Mouse (Mus musculus) limb, embryonic 12.5 days (tissue): ENCODE measurements around the gene Gcnt4. TPM values are rescaled to one million over a fixed set of nuclear protein-coding genes. Genes with fewer than 3 reads are reported as not detected.

Experiments used
- ATAC-seq: fragments of 200-750 bp; cut with Nextera tagmentation; 2 replicates; pipeline ENCODE4 v1.8.0; 2017; ENCODE audit warnings: low read depth, moderate TSS enrichment; ENCODE audit not compliant: insufficient number of reproducible peaks, insufficient read depth, low FRiP score, low TSS enrichment
- H3K27ac ChIP-seq: fragments of 300-500 bp; sonication (generic); 2 replicates; pipeline ENCODE4 v1.5.1; 2016; ENCODE audit warnings: mild to moderate bottlenecking, moderate library complexity
- H3K27me3 ChIP-seq: fragments of 300-500 bp; sonication (generic); 2 replicates; pipeline ENCODE4 v1.6.1; 2016; ENCODE audit warnings: mild to moderate bottlenecking, moderate library complexity
- H3K36me3 ChIP-seq: fragments of 300-500 bp; sonication (generic); 2 replicates; pipeline ENCODE4 v1.6.1; 2016; ENCODE audit warnings: mild to moderate bottlenecking, moderate library complexity
- H3K4me1 ChIP-seq: fragments of 300-500 bp; sonication (generic); replicated peaks from 2 replicates; pipeline ENCODE4 v1.6.1; 2016
- H3K4me2 ChIP-seq: fragments of 300-500 bp; sonication (generic); 2 replicates; pipeline ENCODE4 v1.6.1; 2016; ENCODE audit warnings: mild to moderate bottlenecking, moderate library complexity
- H3K4me3 ChIP-seq: fragments of 300-500 bp; sonication (generic); replicated peaks from 2 replicates; pipeline ENCODE4 v1.5.1; 2016; ENCODE audit warnings: mild to moderate bottlenecking
- H3K9ac ChIP-seq: fragments of 300-500 bp; sonication (generic); replicated peaks from 2 replicates; pipeline ENCODE4 v1.6.1; 2016; ENCODE audit warnings: mild to moderate bottlenecking, moderate library complexity
- H3K9me3 ChIP-seq: fragments of 300-500 bp; sonication (generic); 2 replicates; pipeline ENCODE4 v1.6.1; 2016; ENCODE audit warnings: mild to moderate bottlenecking, moderate library complexity
- WGBS: fragments of 180-500 bp; shearing (Covaris S2); methylation state at CpG from one replicate; pipeline ENCODE4 v1.1.7; 2016; 5-methylcytosine and 5-hydroxymethylcytosine counted together
- polyA plus RNA-seq: library from polyadenylated mRNA; unstranded; fragments of >200 nt; fragmentation: Nextera tagmentation; extraction: Ambion mirVana; gene quantifications from 2 replicates; pipeline ENCODE4 v1.2.1, GENCODE M21; 2016

Gcnt4 gene
- polyA plus RNA-seq, 1 experiment from 2014 or later = 0.35 TPM

DNA sequence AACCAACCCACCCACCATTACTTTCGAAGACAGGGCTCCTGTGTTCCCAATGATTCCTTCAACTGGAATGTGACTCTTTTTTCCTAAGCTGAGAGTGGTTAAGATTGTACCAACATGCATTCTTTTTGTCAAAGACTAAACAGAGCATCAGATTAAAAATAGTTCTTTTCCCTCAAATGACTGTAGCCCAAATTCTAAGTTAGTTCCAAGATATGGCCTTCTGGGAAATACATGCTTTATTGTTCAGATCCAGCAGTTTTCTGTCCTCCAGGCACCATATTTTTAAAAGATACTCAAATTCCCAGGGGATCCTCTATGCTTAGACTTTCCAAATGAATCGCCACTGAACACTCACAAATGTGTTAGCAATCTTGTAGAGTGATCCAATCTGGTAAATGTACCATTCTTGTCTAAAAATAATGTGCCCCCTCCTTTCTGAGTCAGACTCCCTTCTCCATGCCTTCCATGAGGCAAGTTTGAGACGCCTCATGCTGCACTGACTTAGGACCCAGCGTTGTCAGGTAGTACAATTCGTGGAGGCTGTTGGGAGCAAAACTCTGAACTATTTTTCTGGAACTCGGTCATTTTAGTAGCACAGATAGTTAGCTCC, 52.6 kb downstream of the Gcnt4 start:
- WGBS = 86% methylated on average over 6 of the region's 6 CpGs

DNA sequence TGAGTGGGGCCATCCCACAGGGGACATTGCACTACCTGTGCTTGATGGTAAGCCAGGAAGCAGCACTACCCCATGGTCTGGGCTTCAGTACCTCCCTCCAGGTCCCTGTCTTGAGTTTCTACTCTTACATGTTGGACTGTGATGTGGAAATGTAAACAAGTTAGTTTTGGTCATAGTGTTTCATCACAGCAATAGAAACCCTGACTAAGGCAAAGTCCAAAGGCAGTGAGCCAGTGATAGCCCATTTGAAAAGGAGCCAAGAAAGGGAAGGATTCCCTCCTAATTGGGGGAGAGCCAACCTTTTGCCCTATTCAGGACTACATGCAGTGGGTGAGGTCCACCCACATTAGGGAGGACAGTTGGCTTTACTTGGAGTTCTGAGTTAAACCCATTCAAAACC, 56.1 kb downstream of the Gcnt4 start:
- Histone ChIP-seq H3K4me1 (peaks cover 20% of the 10 kb centered on the region), H3K9me3 (no peaks in the 10 kb centered on the region), H3K36me3 (no peaks in the 10 kb centered on the region), H3K27me3 (no peaks in the 10 kb centered on the region), H3K9ac (no peak overlapping the region), H3K27ac (no peak overlapping the region), H3K4me3 (no peak overlapping the region), H3K4me2 (no peak overlapping the region)
- ATAC-seq = no peak

More for the DNA sequence above, 52.6 kb downstream of the Gcnt4 start:
- H3K4me2 ChIP-seq = no peak overlapping the region
- H3K27ac ChIP-seq = no peak overlapping the region
- no peak for ATAC-seq
- no peaks in the 10 kb centered on the region for H3K9me3 ChIP-seq
- H3K9ac ChIP-seq = no peak overlapping the region
- H3K27me3 ChIP-seq = no peaks in the 10 kb centered on the region
- no peaks in the 10 kb centered on the region for H3K4me1 ChIP-seq
- no peaks in the 10 kb centered on the region for H3K36me3 ChIP-seq
- H3K4me3 ChIP-seq = no peak overlapping the region

DNA sequence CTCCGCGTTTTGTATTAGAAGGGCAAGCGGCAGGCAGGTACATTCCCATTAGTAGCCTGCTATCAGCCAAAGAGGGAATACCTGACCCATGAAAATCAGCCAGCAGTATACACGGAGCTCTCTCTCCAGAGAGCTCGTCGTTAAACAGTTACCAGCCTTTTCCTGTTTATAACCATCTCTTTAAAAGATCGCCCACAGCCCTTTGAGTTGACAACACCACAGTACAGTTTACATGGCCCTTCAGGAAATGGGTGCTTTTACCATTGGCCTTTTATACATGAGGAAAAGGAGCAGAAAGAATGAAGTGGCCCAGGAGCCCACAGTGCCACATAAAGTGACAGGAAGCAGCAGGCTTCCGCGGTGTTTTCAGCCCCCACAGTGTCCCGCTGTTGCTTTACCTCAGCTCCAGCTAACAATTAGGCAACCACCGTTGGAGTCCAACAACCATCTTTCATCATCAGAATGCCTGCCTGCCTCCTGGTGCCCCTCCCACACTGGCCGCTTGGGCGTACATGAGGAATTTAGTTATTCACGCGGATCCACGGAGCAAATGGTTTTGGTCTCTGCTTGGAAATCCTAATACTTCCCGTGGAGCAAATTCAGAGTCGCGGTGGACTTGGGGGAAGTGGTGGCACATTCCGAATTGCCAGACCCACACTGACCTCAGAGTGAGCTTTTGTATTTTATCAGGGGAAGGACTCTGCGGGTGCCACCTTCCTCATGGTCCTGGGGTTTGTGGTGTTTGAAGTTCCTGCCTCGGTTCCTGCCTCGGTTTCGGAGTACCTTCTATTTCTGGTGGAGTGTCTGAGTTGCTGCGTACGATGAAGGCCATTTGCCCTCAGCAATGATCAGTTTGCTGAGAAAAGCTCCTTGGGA, 59.0 kb downstream of the Gcnt4 start:
- no peak overlapping the region for H3K4me3 ChIP-seq
- WGBS = 51% methylated on average over 26 of the region's 26 CpGs
- H3K4me2 ChIP-seq = peak overlapping the region; percentile 41
- no peak overlapping the region for H3K9ac ChIP-seq
- H3K36me3 ChIP-seq = no peaks in the 10 kb centered on the region
- no peak for ATAC-seq
- no peak overlapping the region for H3K27ac ChIP-seq
- H3K27me3 ChIP-seq = no peaks in the 10 kb centered on the region
- peaks cover 29% of the 10 kb centered on the region for H3K4me1 ChIP-seq
- no peaks in the 10 kb centered on the region for H3K9me3 ChIP-seq

- Histone ChIP-seq H3K36me3 (no peaks in the 10 kb centered on the region), H3K27me3 (no peaks in the 10 kb centered on the region), H3K4me1 (peaks cover 29% of the 10 kb centered on the region), H3K27ac (no peak overlapping the region), H3K9ac (no peak overlapping the region), H3K9me3 (no peaks in the 10 kb centered on the region), H3K4me2 (no peak overlapping the region), H3K4me3 (no peak overlapping the region)
- ATAC-seq = no peak
- 74% methylated on average over 5 of the region's 5 CpGs for WGBS
Observed at GRCm38 (mm10) chr13:96984688-96985087, 60.2 kb downstream of the Gcnt4 start.

- no peak for ATAC-seq
- Histone ChIP-seq H3K9me3 (no peaks in the 10 kb centered on the region), H3K27ac (no peak overlapping the region), H3K4me3 (no peak overlapping the region), H3K4me1 (peaks cover 29% of the 10 kb centered on the region), H3K36me3 (no peaks in the 10 kb centered on the region), H3K9ac (no peak overlapping the region), H3K27me3 (no peaks in the 10 kb centered on the region), H3K4me2 (no peak overlapping the region)
- 45% methylated on average over 12 of the region's 12 CpGs for WGBS
Observed at GRCm38 (mm10) chr13:96985599-96986275, 61.2 kb downstream of the Gcnt4 start.

GRCm38 (mm10) chr13:96989129-96989528, 64.6 kb downstream of the Gcnt4 start:
- Histone ChIP-seq H3K4me2 (no peak overlapping the region), H3K27ac (no peak overlapping the region), H3K4me3 (no peak overlapping the region), H3K27me3 (no peaks in the 10 kb centered on the region), H3K36me3 (no peaks in the 10 kb centered on the region), H3K4me1 (peaks cover 14% of the 10 kb centered on the region; the same call in 1 of the 2 replicates), H3K9me3 (no peaks in the 10 kb centered on the region), H3K9ac (no peak overlapping the region)
- WGBS = 93% methylated on average over 16 of the region's 16 CpGs
- ATAC-seq = no peak

DNA sequence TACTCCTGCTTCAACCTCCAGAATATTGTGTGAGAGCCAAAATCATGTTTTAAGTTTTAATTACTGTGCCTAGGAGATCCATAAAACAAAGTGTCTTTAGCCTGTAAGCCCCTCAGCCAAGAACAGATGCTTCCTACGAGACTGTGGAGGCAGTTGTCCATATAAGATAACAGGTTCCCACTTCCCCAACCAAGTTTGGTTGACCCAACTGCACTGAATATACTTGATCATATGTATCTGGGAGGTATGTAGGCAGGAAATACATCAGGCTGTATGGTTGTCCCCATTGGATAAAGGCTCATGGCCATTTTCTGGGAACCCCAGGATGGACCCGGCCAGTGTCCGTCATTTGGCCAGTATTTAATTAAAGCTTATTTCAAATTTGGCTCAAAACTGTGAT, 65.6 kb downstream of the Gcnt4 start:
- Histone ChIP-seq H3K9me3 (no peaks in the 10 kb centered on the region), H3K4me1 (peaks cover 11% of the 10 kb centered on the region; the same call in 1 of the 2 replicates), H3K4me2 (no peak overlapping the region), H3K9ac (no peak overlapping the region), H3K36me3 (no peaks in the 10 kb centered on the region), H3K4me3 (no peak overlapping the region), H3K27ac (no peak overlapping the region), H3K27me3 (no peaks in the 10 kb centered on the region)
- WGBS = 90% methylated on average over 3 of the region's 3 CpGs
- no peak for ATAC-seq

DNA sequence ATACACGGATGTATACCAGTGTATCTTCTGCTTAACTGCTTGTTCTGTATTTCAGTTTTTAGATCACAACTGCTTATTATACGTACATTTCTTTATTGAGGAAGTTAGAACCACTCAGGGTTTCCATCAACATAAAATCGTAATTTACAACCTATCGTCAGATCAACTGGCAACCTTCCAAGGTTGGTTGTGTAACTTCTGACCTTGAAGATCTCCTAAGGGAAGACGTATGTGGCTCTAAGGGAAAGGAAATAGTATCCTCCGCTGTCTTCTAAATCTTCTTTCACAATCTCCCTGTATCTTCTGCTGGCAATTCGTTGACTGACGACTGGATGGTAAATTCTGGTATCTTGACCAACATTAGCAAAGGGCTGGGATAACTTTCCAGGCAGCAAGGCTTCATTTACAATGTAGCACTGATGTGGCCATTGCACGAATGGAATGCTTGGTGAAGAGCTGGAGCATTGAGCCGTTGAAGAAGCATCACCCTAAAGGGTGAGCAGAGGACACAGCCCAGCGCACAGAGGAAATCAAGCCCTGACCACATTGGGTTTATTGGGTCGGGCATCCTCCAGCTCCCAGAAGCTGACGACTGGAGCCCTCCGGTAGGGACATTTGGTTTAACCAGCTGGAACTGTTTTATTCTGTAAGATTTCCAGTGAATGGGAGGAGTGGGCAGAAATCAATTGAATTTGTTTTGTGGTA, 66.2 kb downstream of the Gcnt4 start:
- Histone ChIP-seq H3K4me2 (no peak overlapping the region), H3K36me3 (no peaks in the 10 kb centered on the region), H3K27ac (no peak overlapping the region), H3K9me3 (no peaks in the 10 kb centered on the region), H3K9ac (no peak overlapping the region), H3K27me3 (no peaks in the 10 kb centered on the region), H3K4me1 (peaks cover 8% of the 10 kb centered on the region; the same call in 1 of the 2 replicates), H3K4me3 (no peak overlapping the region)
- no peak for ATAC-seq
- 66% methylated on average over 14 of the region's 14 CpGs for WGBS

DNA sequence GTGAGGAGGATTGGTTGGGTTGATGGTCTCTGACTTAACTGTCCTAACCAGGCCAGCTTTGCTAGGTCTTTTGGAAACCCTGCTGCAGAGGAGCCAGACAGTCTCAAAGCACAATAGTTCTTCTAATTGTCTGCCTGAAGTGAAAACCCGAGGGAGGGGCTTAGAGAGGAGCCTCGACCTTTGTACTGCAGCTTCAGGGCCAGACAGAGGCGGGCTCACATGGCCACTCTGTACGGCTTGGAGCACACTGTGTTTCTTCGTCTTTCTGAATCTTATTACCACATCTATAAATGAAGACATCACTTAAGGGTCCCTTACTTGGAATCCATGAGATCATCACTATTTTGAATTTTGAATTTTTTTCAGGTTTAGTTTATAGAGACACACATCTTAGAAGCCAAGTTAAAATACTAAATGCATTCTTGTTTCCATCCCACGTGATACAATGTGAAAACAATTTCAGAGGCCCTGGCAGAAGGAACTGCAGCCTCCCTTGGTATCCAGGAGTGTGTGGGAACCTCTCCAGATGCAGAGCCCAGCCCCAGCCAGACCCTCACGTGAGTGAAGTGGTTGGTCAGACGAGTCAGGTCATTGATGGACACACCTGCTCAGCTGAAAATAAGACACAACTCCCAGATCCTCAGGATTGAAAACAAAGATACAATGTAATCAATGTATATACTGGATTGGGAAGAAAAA, 69.0 kb downstream of the Gcnt4 start:
- Histone ChIP-seq H3K4me1 (no peaks in the 10 kb centered on the region; the same call in 1 of the 2 replicates), H3K4me2 (no peak overlapping the region), H3K27ac (no peak overlapping the region), H3K9me3 (no peaks in the 10 kb centered on the region), H3K27me3 (no peaks in the 10 kb centered on the region), H3K36me3 (no peaks in the 10 kb centered on the region), H3K9ac (no peak overlapping the region), H3K4me3 (no peak overlapping the region)
- 55% methylated on average over 8 of the region's 8 CpGs for WGBS
- no peak for ATAC-seq

DNA sequence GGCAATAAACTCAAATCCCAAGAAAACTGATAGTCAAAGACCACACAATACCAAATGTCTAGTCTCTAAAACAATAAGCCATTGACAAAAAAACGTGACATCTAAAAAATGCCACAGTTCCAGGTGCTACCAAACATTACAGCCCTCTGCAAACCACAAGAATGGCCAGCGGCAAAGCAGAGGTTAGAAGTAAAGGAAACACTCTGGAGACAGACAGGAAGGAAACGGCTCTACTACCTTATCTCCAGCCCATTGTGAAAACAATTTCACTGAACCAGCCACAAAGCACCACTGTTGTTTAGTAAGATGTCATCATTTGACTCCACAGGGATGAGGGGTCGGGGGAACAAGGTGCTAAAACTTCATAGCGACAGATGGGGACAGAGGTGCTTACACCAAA, 70.8 kb downstream of the Gcnt4 start:
- no peak for ATAC-seq
- WGBS = 76% methylated on average over 5 of the region's 5 CpGs
- no peak overlapping the region for H3K27ac ChIP-seq
- no peak overlapping the region for H3K9ac ChIP-seq
- H3K9me3 ChIP-seq = no peaks in the 10 kb centered on the region
- H3K27me3 ChIP-seq = no peaks in the 10 kb centered on the region
- H3K4me1 ChIP-seq = no peaks in the 10 kb centered on the region; the same call in 1 of the 2 replicates
- no peak overlapping the region for H3K4me2 ChIP-seq
- H3K4me3 ChIP-seq = no peak overlapping the region
- no peaks in the 10 kb centered on the region for H3K36me3 ChIP-seq
